Mouse (Mus musculus): ENCODE results near the gene Ces1e. TPM values are rescaled to one million over a fixed set of nuclear protein-coding genes. Genes with fewer than 3 reads are reported as not detected.

Gene Ces1e
- total and polyA plus RNA-seq, 3 experiments = not detected

GRCm38 (mm10) chr8:93234706-93235105, 5.3 kb upstream of the Ces1e start:
- no peak overlapping the region for H3K27ac ChIP-seq (ENCODE audit: control insufficient read depth, low read depth, low read length)

DNA sequence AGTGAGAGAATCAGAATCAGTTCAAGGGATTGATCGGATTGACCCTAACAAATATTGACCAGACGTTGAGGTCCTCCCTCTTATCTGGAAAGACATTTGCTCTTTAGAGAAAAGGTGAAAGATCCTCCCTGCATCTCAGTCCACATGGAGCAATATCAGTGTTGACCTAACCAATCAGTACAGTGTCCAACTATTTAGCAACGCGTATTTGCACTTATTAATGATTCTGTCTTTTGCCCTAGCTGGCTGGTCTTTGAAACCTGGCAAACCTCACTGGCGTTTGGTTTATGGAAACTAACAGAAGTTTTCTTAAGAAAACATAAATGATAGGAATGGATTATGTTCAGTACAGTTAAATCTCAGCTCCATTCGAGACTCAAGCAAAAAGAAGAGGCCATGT, 4.6 kb upstream of the Ces1e start:
- no peaks in the 10 kb centered on the region for H3K4me1 ChIP-seq (ENCODE audit: control insufficient read depth in 1 of 2, insufficient read depth in 2 of 2, low read length in 2 of 2)
- no peak overlapping the region for H3K4me3 ChIP-seq (ENCODE audit: control insufficient read depth in 1 of 2, insufficient read depth in 1 of 2, low read depth in 2 of 2, low read length in 2 of 2)
- H3K27ac ChIP-seq (ENCODE audit: control insufficient read depth, low read depth, low read length) = no peak overlapping the region
- no peaks in the 10 kb centered on the region for H3K79me2 ChIP-seq (ENCODE audit: control insufficient read depth, insufficient read depth, low read length, poor library complexity)
- no peak for TF ChIP-seq GABPA (IDR thresholded peaks at IDR 0.05; ENCODE audit: low read depth, low read length)
- no peak for TF ChIP-seq ELF1 (IDR thresholded peaks at IDR 0.05; ENCODE audit: low read depth, low read length)
- no peak for TF ChIP-seq UBTF (IDR thresholded peaks at IDR 0.05; ENCODE audit: borderline replicate concordance, insufficient read depth, low read depth, low read length)
- no peak for TF ChIP-seq POLR2A (IDR thresholded peaks at IDR 0.05; ENCODE audit: control insufficient read depth in 1 of 2, insufficient read depth in 1 of 2, low read depth in 1 of 2, low read length in 2 of 2, poor library complexity in 1 of 2)
- no peak for TF ChIP-seq MXI1 (IDR thresholded peaks at IDR 0.05; ENCODE audit: low read depth, low read length)
- no peaks in the 10 kb centered on the region for H3K27me3 ChIP-seq (ENCODE audit: control insufficient read depth in 1 of 2, insufficient read depth in 2 of 2, low read length in 2 of 2)
- no peaks in the 10 kb centered on the region for H3K36me3 ChIP-seq (ENCODE audit: control insufficient read depth in 1 of 2, insufficient read depth in 2 of 2, low read length in 2 of 2)
- no peaks in the 10 kb centered on the region for H3K9me3 ChIP-seq (replicated peaks; ENCODE audit: insufficient read depth, low read length)
- H3K9ac ChIP-seq (ENCODE audit: control insufficient read depth, low read depth, low read length, poor library complexity, severe bottlenecking) = no peak overlapping the region
- no peak for DNase-seq (ENCODE audit: low read depth, low spot score)

More at GRCm38 (mm10) chr8:93234706-93235105, 5.3 kb upstream of the Ces1e start:
- no peaks in the 10 kb centered on the region for H3K36me3 ChIP-seq (ENCODE audit: control insufficient read depth in 1 of 2, insufficient read depth in 2 of 2, low read length in 2 of 2)
- H3K4me1 ChIP-seq (ENCODE audit: control insufficient read depth in 1 of 2, insufficient read depth in 2 of 2, low read length in 2 of 2) = no peaks in the 10 kb centered on the region
- H3K27me3 ChIP-seq (ENCODE audit: control insufficient read depth in 1 of 2, insufficient read depth in 2 of 2, low read length in 2 of 2) = no peaks in the 10 kb centered on the region
- no peak for DNase-seq (ENCODE audit: low read depth, low spot score)
- no peak overlapping the region for H3K4me3 ChIP-seq (ENCODE audit: control insufficient read depth in 1 of 2, insufficient read depth in 1 of 2, low read depth in 2 of 2, low read length in 2 of 2)
- TF ChIP-seq ZC3H11A (IDR thresholded peaks at IDR 0.05; ENCODE audit: low read depth, low read length) = no peak
- no peak for TF ChIP-seq RAD21 (IDR thresholded peaks at IDR 0.05; ENCODE audit: low read depth, low read length)
- TF ChIP-seq MAZ (IDR thresholded peaks at IDR 0.05; ENCODE audit: low read depth, low read length) = no peak
- TF ChIP-seq MAX (IDR thresholded peaks at IDR 0.05; ENCODE audit: low read length) = no peak
- TF ChIP-seq MYB (IDR thresholded peaks at IDR 0.05; ENCODE audit: low read depth, low read length) = no peak
- TF ChIP-seq TAL1 (IDR thresholded peaks at IDR 0.05; ENCODE audit: low read length) = no peak
- no peak for TF ChIP-seq SMC3 (IDR thresholded peaks at IDR 0.05; ENCODE audit: low read depth, low read length)
- TF ChIP-seq TBP (IDR thresholded peaks at IDR 0.05; ENCODE audit: low read depth, low read length) = no peak
- no peak for TF ChIP-seq CHD2 (IDR thresholded peaks at IDR 0.05; ENCODE audit: low read length)
- no peak for TF ChIP-seq HCFC1 (IDR thresholded peaks at IDR 0.05; ENCODE audit: low read depth, low read length)
- TF ChIP-seq SIN3A (IDR thresholded peaks at IDR 0.05; ENCODE audit: low read length) = no peak
- no peak for TF ChIP-seq RCOR1 (IDR thresholded peaks at IDR 0.05; ENCODE audit: low read depth, low read length)
- no peaks in the 10 kb centered on the region for H3K9me3 ChIP-seq (replicated peaks; ENCODE audit: insufficient read depth, low read length)
- no peaks in the 10 kb centered on the region for H3K79me2 ChIP-seq (ENCODE audit: control insufficient read depth, insufficient read depth, low read length, poor library complexity)
- H3K9ac ChIP-seq (ENCODE audit: control insufficient read depth, low read depth, low read length, poor library complexity, severe bottlenecking) = no peak overlapping the region
